Mouse (Mus musculus): ENCODE results near the gene Afp. TPM values are rescaled to one million over a fixed set of nuclear protein-coding genes. Genes with fewer than 3 reads are reported as not detected.

Gene Afp
- polyA plus RNA-seq, 1 experiment from 2014 or later, result 1.0 TPM

- no peaks in the 10 kb centered on the region for H3K27me3 ChIP-seq (replicated peaks; ENCODE audit: control insufficient read depth, insufficient read depth, low read length)
- H3K36me3 ChIP-seq (ENCODE audit: control insufficient read depth, insufficient read depth, low read length), result no peaks in the 10 kb centered on the region
- no peak overlapping the region for H3K27ac ChIP-seq (replicated peaks; ENCODE audit: low read depth, low read length)
- no peak overlapping the region for H3K9ac ChIP-seq (ENCODE audit: low read depth, low read length)
- ATAC-seq (ENCODE audit: low read depth) (no peak), DNase-seq (ENCODE audit: low spot score) (no peak)
- no peak overlapping the region for H3K4me3 ChIP-seq (ENCODE audit: low read depth, low read length)
- 95% methylated on average over 4 of the region's 4 CpGs for WGBS
- H3K9me3 ChIP-seq (ENCODE audit: control insufficient read depth, low read length), result no peaks in the 10 kb centered on the region
- H3K4me1 ChIP-seq (ENCODE audit: control insufficient read depth, insufficient read depth, low read length), result no peaks in the 10 kb centered on the region
- no peak overlapping the region for H3K4me2 ChIP-seq (ENCODE audit: low read depth, low read length)
Observed at GRCm38 (mm10) chr5:90494308-90494707, 3.8 kb downstream of the Afp start.

- Histone ChIP-seq H3K36me3 (ENCODE audit: control insufficient read depth, insufficient read depth, low read length) (no peaks in the 10 kb centered on the region), H3K4me2 (ENCODE audit: low read depth, low read length) (no peak overlapping the region), H3K27me3 (replicated peaks; ENCODE audit: control insufficient read depth, insufficient read depth, low read length) (no peaks in the 10 kb centered on the region), H3K4me1 (ENCODE audit: control insufficient read depth, insufficient read depth, low read length) (no peaks in the 10 kb centered on the region), H3K9me3 (ENCODE audit: control insufficient read depth, low read length) (no peaks in the 10 kb centered on the region), H3K27ac (replicated peaks; ENCODE audit: low read depth, low read length) (no peak overlapping the region), H3K4me3 (ENCODE audit: low read depth, low read length) (no peak overlapping the region), H3K9ac (ENCODE audit: low read depth, low read length) (no peak overlapping the region)
- 74% methylated on average over 7 of the region's 7 CpGs for WGBS
- DNase-seq (ENCODE audit: low spot score), result no peak
- no peak for ATAC-seq (ENCODE audit: low read depth)
Observed at GRCm38 (mm10) chr5:90499509-90499908, 9.0 kb downstream of the Afp start.

- no peak overlapping the region for H3K27ac ChIP-seq (replicated peaks; ENCODE audit: low read depth, low read length)
- H3K9ac ChIP-seq (ENCODE audit: low read depth, low read length), result no peak overlapping the region
- H3K36me3 ChIP-seq (ENCODE audit: control insufficient read depth, insufficient read depth, low read length), result no peaks in the 10 kb centered on the region
- H3K4me3 ChIP-seq (ENCODE audit: low read depth, low read length), result no peak overlapping the region
- DNase-seq (ENCODE audit: low spot score) (peak; percentile 67), ATAC-seq (ENCODE audit: low read depth) (no peak)
- no peaks in the 10 kb centered on the region for H3K27me3 ChIP-seq (replicated peaks; ENCODE audit: control insufficient read depth, insufficient read depth, low read length)
- no peaks in the 10 kb centered on the region for H3K4me1 ChIP-seq (ENCODE audit: control insufficient read depth, insufficient read depth, low read length)
- H3K4me2 ChIP-seq (ENCODE audit: low read depth, low read length), result no peak overlapping the region
- WGBS, result 5% methylated on average over 6 of the region's 6 CpGs
- H3K9me3 ChIP-seq (ENCODE audit: control insufficient read depth, low read length), result no peaks in the 10 kb centered on the region
Observed at GRCm38 (mm10) chr5:90500714-90501113, 10.2 kb downstream of the Afp start.

- H3K27ac ChIP-seq (replicated peaks; ENCODE audit: low read depth, low read length), result no peak overlapping the region
- WGBS, result 84% methylated on average over 5 of the region's 5 CpGs
- H3K9ac ChIP-seq (ENCODE audit: low read depth, low read length), result no peak overlapping the region
- no peak overlapping the region for H3K4me2 ChIP-seq (ENCODE audit: low read depth, low read length)
- no peaks in the 10 kb centered on the region for H3K27me3 ChIP-seq (replicated peaks; ENCODE audit: control insufficient read depth, insufficient read depth, low read length)
- no peak for DNase-seq (ENCODE audit: low spot score)
- H3K4me1 ChIP-seq (ENCODE audit: control insufficient read depth, insufficient read depth, low read length), result no peaks in the 10 kb centered on the region
- H3K36me3 ChIP-seq (ENCODE audit: control insufficient read depth, insufficient read depth, low read length), result no peaks in the 10 kb centered on the region
- no peaks in the 10 kb centered on the region for H3K9me3 ChIP-seq (ENCODE audit: control insufficient read depth, low read length)
- H3K4me3 ChIP-seq (ENCODE audit: low read depth, low read length), result no peak overlapping the region
- ATAC-seq (ENCODE audit: low read depth), result no peak
Observed at GRCm38 (mm10) chr5:90501752-90502151, 11.2 kb downstream of the Afp start.

GRCm38 (mm10) chr5:90504742-90505141 is 14.2 kb downstream of the Afp start:
- no peak overlapping the region for H3K4me3 ChIP-seq (ENCODE audit: low read depth, low read length)
- ATAC-seq (ENCODE audit: low read depth) (no peak), DNase-seq (ENCODE audit: low spot score) (no peak)
- H3K9ac ChIP-seq (ENCODE audit: low read depth, low read length), result no peak overlapping the region
- H3K4me2 ChIP-seq (ENCODE audit: low read depth, low read length), result no peak overlapping the region
- 78% methylated on average over 11 of the region's 11 CpGs for WGBS
- H3K9me3 ChIP-seq (ENCODE audit: control insufficient read depth, low read length), result no peaks in the 10 kb centered on the region
- H3K4me1 ChIP-seq (ENCODE audit: control insufficient read depth, insufficient read depth, low read length), result no peaks in the 10 kb centered on the region
- no peaks in the 10 kb centered on the region for H3K27me3 ChIP-seq (replicated peaks; ENCODE audit: control insufficient read depth, insufficient read depth, low read length)
- H3K36me3 ChIP-seq (ENCODE audit: control insufficient read depth, insufficient read depth, low read length), result no peaks in the 10 kb centered on the region
- no peak overlapping the region for H3K27ac ChIP-seq (replicated peaks; ENCODE audit: low read depth, low read length)

- Histone ChIP-seq H3K4me1 (ENCODE audit: control insufficient read depth, insufficient read depth, low read length) (no peaks in the 10 kb centered on the region), H3K27me3 (replicated peaks; ENCODE audit: control insufficient read depth, insufficient read depth, low read length) (no peaks in the 10 kb centered on the region), H3K9me3 (ENCODE audit: control insufficient read depth, low read length) (no peaks in the 10 kb centered on the region), H3K36me3 (ENCODE audit: control insufficient read depth, insufficient read depth, low read length) (no peaks in the 10 kb centered on the region), H3K4me3 (ENCODE audit: low read depth, low read length) (no peak overlapping the region), H3K9ac (ENCODE audit: low read depth, low read length) (no peak overlapping the region), H3K27ac (replicated peaks; ENCODE audit: low read depth, low read length) (no peak overlapping the region), H3K4me2 (ENCODE audit: low read depth, low read length) (no peak overlapping the region)
- no peak for DNase-seq (ENCODE audit: low spot score)
- 87% methylated on average over 2 of the region's 2 CpGs for WGBS
- ATAC-seq (ENCODE audit: low read depth), result no peak
Observed at GRCm38 (mm10) chr5:90506507-90506906, 16.0 kb downstream of the Afp start.

- DNase-seq (ENCODE audit: low spot score) (peak; percentile 7), ATAC-seq (ENCODE audit: low read depth) (no peak)
- H3K9me3 ChIP-seq (ENCODE audit: control insufficient read depth, low read length), result no peaks in the 10 kb centered on the region
- H3K4me3 ChIP-seq (ENCODE audit: low read depth, low read length), result no peak overlapping the region
- no peaks in the 10 kb centered on the region for H3K36me3 ChIP-seq (ENCODE audit: control insufficient read depth, insufficient read depth, low read length)
- no peaks in the 10 kb centered on the region for H3K4me1 ChIP-seq (ENCODE audit: control insufficient read depth, insufficient read depth, low read length)
- no peak overlapping the region for H3K9ac ChIP-seq (ENCODE audit: low read depth, low read length)
- WGBS, result 53% methylated on average over 13 of the region's 13 CpGs
- H3K27ac ChIP-seq (replicated peaks; ENCODE audit: low read depth, low read length), result no peak overlapping the region
- H3K27me3 ChIP-seq (replicated peaks; ENCODE audit: control insufficient read depth, insufficient read depth, low read length), result no peaks in the 10 kb centered on the region
- H3K4me2 ChIP-seq (ENCODE audit: low read depth, low read length), result no peak overlapping the region
Observed at GRCm38 (mm10) chr5:90507411-90507949, 16.9 kb downstream of the Afp start.

GRCm38 (mm10) chr5:90509828-90510592 is 19.5 kb downstream of the Afp start:
- Histone ChIP-seq H3K4me2 (ENCODE audit: low read depth, low read length) (no peak overlapping the region), H3K36me3 (ENCODE audit: control insufficient read depth, insufficient read depth, low read length) (no peaks in the 10 kb centered on the region), H3K27ac (replicated peaks; ENCODE audit: low read depth, low read length) (no peak overlapping the region), H3K9me3 (ENCODE audit: control insufficient read depth, low read length) (no peaks in the 10 kb centered on the region), H3K4me1 (ENCODE audit: control insufficient read depth, insufficient read depth, low read length) (no peaks in the 10 kb centered on the region), H3K9ac (ENCODE audit: low read depth, low read length) (no peak overlapping the region), H3K4me3 (ENCODE audit: low read depth, low read length) (no peak overlapping the region), H3K27me3 (replicated peaks; ENCODE audit: control insufficient read depth, insufficient read depth, low read length) (no peaks in the 10 kb centered on the region)
- no peak for DNase-seq (ENCODE audit: low spot score)
- ATAC-seq (ENCODE audit: low read depth), result no peak
- WGBS, result 90% methylated on average over 5 of the region's 5 CpGs
